ENCODE assay signal across 11 mouse cellular contexts in genomic region chr2:173242874-173243273, GRCm38 (mm10). TPM values are rescaled to one million over a fixed set of nuclear protein-coding genes. Genes with fewer than 3 reads are reported as not detected.
A peak's percentile ranks its signal among the peaks of the same experiment; 100 is the strongest.
DNase-seq lines count a peak whose midpoint lies in the region; ATAC-seq and TF ChIP-seq lines count a peak whose summit lies in the region.
"Had no signal": no experiment of that assay in that cellular context is flagged by ENCODE, and none has a peak within 500 bp of the region (broad histone marks: within the 10 kb centered on the region; RNA-seq: fewer than 3 reads in every experiment).

No protein-coding gene starts in this region.

- 0 out of 2 replicates have a peak overlapping the region, but pooled peaks have one; percentile 6 for H3K9ac ChIP-seq in embryonic facial prominence, embryonic 14.5 days (ENCODE audit: low read depth, low read length)
- H3K9ac ChIP-seq in hindbrain, embryonic 16.5 days (ENCODE audit: low read depth, low read length): no peak overlapping the region
- H3K9ac ChIP-seq in midbrain, embryonic 15.5 days: no peak overlapping the region
- H3K9ac ChIP-seq: liver, postnatal 0 days had no signal

- peak; percentile 32; the same call in 1 of the 2 replicates for TF ChIP-seq CTCF in brain, embryonic 14.5 days (IDR thresholded peaks at IDR 0.05; ENCODE audit: borderline replicate concordance, extremely low read depth, insufficient read depth, insufficient read length)

- WGBS in embryonic facial prominence, embryonic 14.5 days: 35% methylated on average over 11 of the region's 12 CpGs
- WGBS in hindbrain, embryonic 16.5 days: 14% methylated on average over 12 of the region's 12 CpGs
- 7% methylated on average over 12 of the region's 12 CpGs for WGBS in midbrain, embryonic 15.5 days

- H3K27me3 ChIP-seq in embryonic facial prominence, embryonic 14.5 days (replicated peaks; ENCODE audit: control insufficient read depth, insufficient read depth, low read length): no peaks in the 10 kb centered on the region
- H3K27me3 ChIP-seq in hindbrain, embryonic 16.5 days (replicated peaks; ENCODE audit: control insufficient read depth, insufficient read depth, low read length): no peaks in the 10 kb centered on the region
- no peaks in the 10 kb centered on the region for H3K27me3 ChIP-seq in midbrain, embryonic 15.5 days (replicated peaks)

- TF ChIP-seq POLR2A in brain, embryonic 14.5 days (IDR thresholded peaks at IDR 0.05; ENCODE audit: borderline replicate concordance, extremely low read depth, insufficient read depth, insufficient read length, poor library complexity, severe bottlenecking): no peak

- intact Hi-C loops in gastrocnemius, postnatal 14 days (cut with DNase I; ENCODE audit: low total_unique reads): no loop called here

- H3K36me3 ChIP-seq in embryonic facial prominence, embryonic 14.5 days (ENCODE audit: control insufficient read depth, insufficient read depth, low read length): no peaks in the 10 kb centered on the region
- H3K36me3 ChIP-seq in hindbrain, embryonic 16.5 days (ENCODE audit: control insufficient read depth, insufficient read depth, low read length): no peaks in the 10 kb centered on the region
- no peaks in the 10 kb centered on the region for H3K36me3 ChIP-seq in midbrain, embryonic 15.5 days (replicated peaks)

- H3K4me3 ChIP-seq in embryonic facial prominence, embryonic 14.5 days (ENCODE audit: low read depth, low read length): no peak overlapping the region
- H3K4me3 ChIP-seq in hindbrain, embryonic 16.5 days (ENCODE audit: low read length): no peak overlapping the region
- H3K4me3 ChIP-seq in midbrain, embryonic 15.5 days: no peak overlapping the region

- DNase-seq in brain, embryonic 14.5 days (ENCODE audit: low read depth): peak; percentile 82
- DNase-seq in embryonic facial prominence, embryonic 14.5 days (ENCODE audit: low spot score): no peak
- no peak for DNase-seq in thymus, postnatal 14 days
- no peak for DNase-seq in right cerebral cortex, postnatal 25 days
- no peak for DNase-seq in gastrocnemius, postnatal 14 days
- DNase-seq in kidney, postnatal 10 days: no peak
- DNase-seq: liver, postnatal 0 days; thymus, postnatal 25 days had no signal

- peaks cover 46% of the 10 kb centered on the region for H3K4me1 ChIP-seq in embryonic facial prominence, embryonic 14.5 days (ENCODE audit: control insufficient read depth, insufficient read depth, low read length)
- peaks cover 41% of the 10 kb centered on the region for H3K4me1 ChIP-seq in hindbrain, embryonic 16.5 days (ENCODE audit: control insufficient read depth, insufficient read depth, low read depth, low read length)
- H3K4me1 ChIP-seq in midbrain, embryonic 15.5 days: peaks cover 52% of the 10 kb centered on the region

- no peak overlapping the region for H3K4me2 ChIP-seq in embryonic facial prominence, embryonic 14.5 days (ENCODE audit: low read depth, low read length)
- no peak overlapping the region; the same call in 1 of the 2 replicates for H3K4me2 ChIP-seq in hindbrain, embryonic 16.5 days (ENCODE audit: low read length)
- no peak overlapping the region for H3K4me2 ChIP-seq in midbrain, embryonic 15.5 days

- no peaks in the 10 kb centered on the region for H3K9me3 ChIP-seq in embryonic facial prominence, embryonic 14.5 days (ENCODE audit: control insufficient read depth, low read length)
- no peaks in the 10 kb centered on the region for H3K9me3 ChIP-seq in hindbrain, embryonic 16.5 days (ENCODE audit: control insufficient read depth, low read length)
- no peaks in the 10 kb centered on the region for H3K9me3 ChIP-seq in midbrain, embryonic 15.5 days

- H3K27ac ChIP-seq in embryonic facial prominence, embryonic 14.5 days (replicated peaks; ENCODE audit: low read depth, low read length): no peak overlapping the region
- no peak overlapping the region for H3K27ac ChIP-seq in hindbrain, embryonic 16.5 days (ENCODE audit: low read depth, low read length)
- 0 out of 2 replicates have a peak overlapping the region, but pooled peaks have one; percentile 31 for H3K27ac ChIP-seq in midbrain, embryonic 15.5 days

- ATAC-seq in embryonic facial prominence, embryonic 14.5 days (ENCODE audit: low read depth): peak; percentile 31; the same call in 1 of the 2 replicates
- ATAC-seq in hindbrain, embryonic 16.5 days: peak; percentile 61
- peak; percentile 34 for ATAC-seq in midbrain, embryonic 15.5 days (replicated peaks)
- ATAC-seq: liver, postnatal 0 days had no signal

RNA-seq across cellular contexts. Expression of gene Zbp1, which starts 24.2 kb away (rescaled TPM):
- polyA plus RNA-seq in brain, embryonic 14.5 days (2012; rRNA removed): 0.18 and 0.40 TPM in 2 replicates
- 0.54 and 1.4 TPM in 2 replicates for polyA plus RNA-seq in embryonic facial prominence, embryonic 14.5 days (2014; fragmentation: Nextera tagmentation; extraction: Ambion mirVana)
- 0.20 TPM in 1 of 2 replicates, not detected in the other for polyA plus RNA-seq in hindbrain, embryonic 16.5 days (2015; fragmentation: Nextera tagmentation; extraction: Ambion mirVana)
- polyA plus RNA-seq in midbrain, embryonic 15.5 days (2015; fragmentation: Nextera tagmentation; extraction: Ambion mirVana): 0.22 and 1.1 TPM in 2 replicates
- not detected for total RNA-seq in gastrocnemius, postnatal 14 days (2021)
- total RNA-seq: layer of hippocampus, postnatal 25 days had no signal

RNA-seq across cellular contexts. Expression of gene Pmepa1, which starts 33.5 kb away (rescaled TPM):
- polyA plus RNA-seq in brain, embryonic 14.5 days (2012; rRNA removed): 25.5 and 31.7 TPM in 2 replicates
- polyA plus RNA-seq in embryonic facial prominence, embryonic 14.5 days (2014; fragmentation: Nextera tagmentation; extraction: Ambion mirVana): 10.1 and 11.0 TPM in 2 replicates
- polyA plus RNA-seq in hindbrain, embryonic 16.5 days (2015; fragmentation: Nextera tagmentation; extraction: Ambion mirVana): 3.2 and 3.9 TPM in 2 replicates
- 4.1 and 4.6 TPM in 2 replicates for polyA plus RNA-seq in midbrain, embryonic 15.5 days (2015; fragmentation: Nextera tagmentation; extraction: Ambion mirVana)
- total RNA-seq in gastrocnemius, postnatal 14 days (2021): 10 to 100 TPM; 11.1 to 12.1 TPM
